Mouse (Mus musculus): ENCODE data around the gene Cd4. TPM values are rescaled to one million over a fixed set of nuclear protein-coding genes. Genes with fewer than 3 reads are reported as not detected.

Cd4 gene
- polyA plus RNA-seq, 1 experiment from 2014 or later = 102 TPM

DNA sequence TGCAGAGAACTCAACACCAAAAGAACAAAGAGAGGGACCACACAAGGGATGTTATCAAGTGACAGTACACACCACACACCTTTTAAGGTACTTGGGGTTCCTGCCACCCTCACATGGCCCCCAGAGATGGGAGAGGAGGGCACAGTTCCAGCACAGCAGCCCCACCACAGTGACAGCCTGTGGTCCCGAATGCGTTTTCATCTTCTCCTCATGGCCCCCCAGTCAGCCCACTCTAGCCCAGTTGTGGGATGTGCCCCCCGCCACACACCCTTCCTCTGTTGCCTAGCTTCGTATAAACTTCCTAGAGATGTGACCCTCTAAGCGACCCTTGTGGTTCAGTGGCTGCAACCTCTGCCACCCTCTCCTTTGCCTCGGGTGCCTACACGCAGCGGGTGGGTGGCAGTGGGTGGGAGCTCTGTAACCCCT lies 2.1 kb downstream of the Cd4 start:
- DNase-seq (ENCODE audit: low spot score) = peak; percentile 71

DNA sequence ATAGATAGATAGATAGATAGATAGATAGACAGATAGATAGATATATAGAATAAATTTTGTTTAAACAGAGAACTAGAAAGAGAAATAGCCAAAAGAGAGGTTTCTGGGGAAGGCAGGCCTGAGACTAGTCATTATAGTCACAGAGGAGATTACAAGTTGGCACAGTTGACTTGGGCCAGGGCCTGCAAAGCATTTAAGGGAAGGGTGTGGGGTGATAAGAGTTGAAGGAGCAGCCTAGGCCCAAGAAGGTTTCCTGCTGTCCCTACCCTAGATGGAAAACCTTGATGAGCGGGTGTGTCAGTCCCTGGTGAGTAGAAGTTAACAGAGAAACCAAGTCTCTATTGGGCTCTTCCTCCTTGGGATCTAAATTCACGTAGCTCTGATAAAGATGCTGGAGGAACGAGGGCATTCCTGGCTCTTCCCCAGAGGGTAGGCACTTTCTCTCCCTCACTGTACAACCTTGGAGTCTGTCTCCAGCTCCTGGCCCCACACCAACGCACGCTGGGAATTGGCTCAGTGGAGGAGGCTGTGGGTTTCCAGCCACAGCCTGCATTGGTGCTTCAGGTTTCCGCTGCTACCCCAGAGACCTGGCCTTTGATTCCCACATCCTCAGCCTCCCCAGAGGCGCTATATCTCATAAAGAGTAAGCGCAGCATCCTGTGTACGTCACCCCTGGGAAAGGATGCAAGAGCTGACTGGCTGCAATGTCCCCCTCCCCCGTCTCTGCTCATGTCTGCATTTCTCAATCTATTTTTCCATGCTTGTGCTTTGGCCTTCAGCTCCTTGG lies 3.1 kb downstream of the Cd4 start:
- DNase-seq (ENCODE audit: low spot score) = peak; percentile 91

DNA sequence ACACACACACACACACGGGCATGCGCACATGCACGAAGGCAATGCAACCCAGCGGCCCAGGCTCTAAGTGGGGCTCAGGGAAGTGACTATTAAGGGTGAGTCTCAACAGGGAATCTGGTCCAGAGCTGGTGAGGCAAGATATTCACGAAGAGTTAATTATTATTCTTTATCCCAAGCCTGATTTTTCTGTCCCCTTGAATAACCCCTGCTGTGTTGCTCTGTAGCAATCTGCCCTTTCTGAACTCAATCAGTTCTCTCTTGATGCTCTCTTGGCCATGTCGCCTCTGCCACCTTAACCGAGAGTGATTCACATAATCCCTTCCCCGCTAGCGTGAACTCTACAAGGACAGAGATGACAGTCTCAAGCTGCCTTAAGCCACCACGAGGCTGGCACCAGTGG lies 4.7 kb downstream of the Cd4 start:
- no peak for DNase-seq (ENCODE audit: low spot score)

DNA sequence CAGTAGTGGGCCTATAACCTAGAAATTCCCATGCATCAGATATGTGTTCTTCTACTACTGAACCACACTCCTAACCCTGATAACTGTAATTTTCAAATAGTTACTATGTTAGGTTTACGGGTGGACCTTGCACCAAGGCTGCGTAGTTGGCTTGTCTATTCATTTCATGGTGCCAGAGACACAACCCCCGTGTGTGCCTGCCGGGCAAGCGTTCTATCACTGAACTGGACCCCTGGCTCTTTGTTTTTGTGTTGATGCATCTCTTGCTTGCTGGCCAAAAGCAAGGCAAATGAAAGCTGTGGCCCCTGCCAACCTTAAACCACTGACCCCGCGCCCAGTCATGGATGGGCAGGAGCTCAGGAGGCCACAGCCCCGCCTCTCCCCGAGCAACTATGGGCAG lies 6.2 kb downstream of the Cd4 start:
- DNase-seq (ENCODE audit: low spot score) = no peak

DNA sequence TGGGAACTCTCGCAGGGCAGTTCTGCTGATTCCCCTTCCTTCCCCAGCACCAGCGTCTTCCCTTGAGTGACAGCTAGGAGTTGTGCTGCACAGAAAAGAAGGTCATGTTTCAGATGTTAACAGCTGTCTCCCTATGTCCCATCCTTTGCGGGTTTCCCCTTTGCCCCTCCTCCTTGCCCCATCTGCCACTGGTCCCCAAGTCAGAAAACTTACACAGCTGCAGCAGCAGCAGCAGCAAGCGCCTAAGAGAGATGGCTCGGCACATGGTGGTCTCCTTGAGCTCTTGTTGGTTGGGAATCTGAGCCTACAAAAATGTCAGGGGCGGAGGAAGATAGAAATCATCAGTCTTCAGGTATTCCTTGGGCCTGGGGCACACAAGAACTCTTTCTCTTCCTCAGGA lies 8.6 kb downstream of the Cd4 start:
- peak; percentile 86 for DNase-seq (ENCODE audit: low spot score)

DNA sequence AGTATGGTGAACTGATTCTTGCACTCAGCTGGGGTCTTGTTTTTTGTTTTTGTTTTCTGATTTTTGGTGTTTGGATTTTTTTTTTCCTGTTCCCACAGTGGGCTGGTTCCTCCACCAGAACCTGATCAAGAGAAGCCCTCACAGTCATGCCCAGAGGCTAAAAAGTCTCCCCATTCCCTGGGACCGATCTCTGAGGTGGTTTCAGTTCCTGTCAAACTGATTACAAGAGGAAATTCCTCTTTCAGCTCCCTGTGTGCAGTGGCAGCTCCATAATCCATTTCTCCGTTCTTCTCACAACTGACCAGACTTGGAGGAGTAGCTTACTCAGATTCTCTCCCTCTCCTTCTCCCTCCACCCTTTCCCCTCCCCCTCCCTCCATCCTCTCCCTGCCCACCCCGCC lies 13.7 kb downstream of the Cd4 start:
- DNase-seq (ENCODE audit: low spot score) = no peak

DNA sequence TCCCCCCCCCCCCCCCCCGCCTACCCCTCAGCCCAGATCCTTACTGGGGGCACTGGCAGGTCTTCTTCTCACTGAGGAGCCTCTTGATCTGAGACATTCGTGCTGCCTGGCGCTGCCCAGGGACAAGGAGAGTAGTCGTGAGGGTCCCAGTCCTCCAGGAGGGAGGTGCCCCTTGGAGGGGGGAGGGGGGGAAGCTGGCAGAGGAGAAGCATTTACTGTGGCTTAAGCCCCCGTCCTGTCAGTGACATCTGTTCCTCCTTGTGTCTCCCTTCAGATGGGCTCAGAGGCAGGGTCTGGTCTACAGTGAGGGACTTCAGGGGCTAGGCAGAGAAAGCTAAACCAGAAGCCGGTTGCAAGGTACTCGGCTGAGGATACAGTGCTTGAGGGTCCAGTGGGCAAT lies 21.5 kb downstream of the Cd4 start:
- DNase-seq (ENCODE audit: low spot score) = no peak

DNA sequence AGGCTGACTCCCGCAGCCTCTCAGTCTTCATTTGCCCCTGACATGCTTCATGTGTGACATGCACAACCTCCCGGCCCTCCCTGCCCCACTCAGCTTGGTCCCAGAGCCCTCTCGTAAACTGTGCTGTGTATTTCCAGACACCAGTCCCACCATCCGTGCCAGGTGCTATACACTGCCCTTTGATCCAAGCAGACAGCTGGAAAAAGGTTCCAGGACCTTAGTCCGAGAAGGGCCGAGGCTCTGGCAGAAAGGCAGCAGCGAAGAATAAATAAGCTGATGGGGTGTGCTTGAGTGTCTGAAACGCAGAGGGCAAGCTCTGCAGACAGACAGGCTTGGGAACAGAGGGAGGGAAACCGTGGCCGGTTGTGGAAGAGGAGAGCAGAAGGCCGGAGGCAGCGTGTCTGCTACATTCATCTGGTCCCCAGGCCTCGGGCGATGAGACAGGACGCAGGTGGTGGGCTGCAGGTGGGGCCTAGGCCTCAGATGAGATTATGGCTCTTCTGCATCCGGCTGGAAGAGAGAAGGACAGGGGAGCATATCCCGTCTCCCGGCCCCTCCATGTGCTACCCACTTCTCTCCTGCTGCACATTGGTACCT lies 22.2 kb downstream of the Cd4 start:
- DNase-seq (ENCODE audit: low spot score) = no peak

DNA sequence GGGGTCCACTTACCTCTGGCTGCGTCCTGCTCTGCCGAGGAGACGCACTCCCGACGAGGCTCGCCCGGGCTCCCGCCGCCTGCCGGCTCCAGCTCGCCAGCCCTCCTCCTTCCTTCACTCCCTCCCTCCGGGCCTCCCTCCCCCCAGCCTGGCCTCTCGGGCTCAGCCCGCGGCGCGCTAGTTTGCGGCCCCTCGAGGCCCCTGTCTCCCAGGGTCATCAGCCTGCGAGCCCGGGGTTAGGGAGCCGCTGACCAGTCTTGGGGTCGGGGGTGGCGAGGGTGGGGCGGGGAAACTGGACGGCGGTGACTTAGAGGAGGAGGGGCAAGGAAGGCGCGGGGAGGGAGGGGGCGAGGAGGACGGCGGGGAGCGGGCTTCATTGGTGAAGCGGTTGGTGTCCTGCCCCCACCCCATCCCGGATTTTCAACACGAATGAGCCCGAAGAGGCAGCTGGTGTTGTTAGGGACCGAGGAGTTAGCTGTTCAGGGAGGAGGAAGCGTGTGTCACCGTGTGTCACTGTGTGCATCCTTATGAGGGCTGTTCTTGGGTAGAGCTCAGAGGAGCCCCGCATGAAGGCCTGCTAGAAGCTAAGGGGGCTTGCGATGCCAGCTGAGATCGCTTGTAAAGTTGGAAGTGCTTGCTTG lies 24.2 kb downstream of the Cd4 start, which contains the start of gene Gpr162:
TSS of gene Gpr162 (minus strand) at position 326 of the 641 bp plus-strand sequence.
- peak; percentile 78 for DNase-seq (ENCODE audit: low spot score)

DNA sequence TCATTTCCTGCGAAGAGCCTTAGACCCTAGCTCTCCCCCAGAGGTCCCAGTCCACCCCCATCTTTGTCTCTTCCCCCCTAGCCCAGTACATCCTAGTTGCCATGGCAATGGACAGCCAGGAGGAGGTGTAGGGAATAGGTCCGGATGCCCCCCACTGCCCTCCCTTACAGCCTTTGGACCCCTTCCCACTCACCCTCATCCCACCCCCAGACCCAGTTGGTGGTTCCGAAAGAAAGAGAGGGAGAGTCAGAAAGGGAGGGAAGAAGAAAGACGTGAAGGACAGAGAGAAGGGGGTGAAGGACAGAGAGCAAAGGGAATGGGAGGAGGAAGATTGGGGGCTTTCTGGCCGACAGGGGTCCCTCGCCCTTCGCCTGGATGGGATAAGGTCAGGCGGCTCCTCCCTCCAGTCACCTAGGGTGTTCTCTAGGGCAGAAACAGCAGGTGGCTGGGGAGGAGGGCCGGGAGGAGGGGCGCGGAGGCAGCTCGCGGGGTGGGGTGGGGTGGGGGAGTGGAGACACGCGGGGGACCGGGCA lies 24.8 kb downstream of the Cd4 start:
- peak; percentile 87 for DNase-seq (ENCODE audit: low spot score)

DNA sequence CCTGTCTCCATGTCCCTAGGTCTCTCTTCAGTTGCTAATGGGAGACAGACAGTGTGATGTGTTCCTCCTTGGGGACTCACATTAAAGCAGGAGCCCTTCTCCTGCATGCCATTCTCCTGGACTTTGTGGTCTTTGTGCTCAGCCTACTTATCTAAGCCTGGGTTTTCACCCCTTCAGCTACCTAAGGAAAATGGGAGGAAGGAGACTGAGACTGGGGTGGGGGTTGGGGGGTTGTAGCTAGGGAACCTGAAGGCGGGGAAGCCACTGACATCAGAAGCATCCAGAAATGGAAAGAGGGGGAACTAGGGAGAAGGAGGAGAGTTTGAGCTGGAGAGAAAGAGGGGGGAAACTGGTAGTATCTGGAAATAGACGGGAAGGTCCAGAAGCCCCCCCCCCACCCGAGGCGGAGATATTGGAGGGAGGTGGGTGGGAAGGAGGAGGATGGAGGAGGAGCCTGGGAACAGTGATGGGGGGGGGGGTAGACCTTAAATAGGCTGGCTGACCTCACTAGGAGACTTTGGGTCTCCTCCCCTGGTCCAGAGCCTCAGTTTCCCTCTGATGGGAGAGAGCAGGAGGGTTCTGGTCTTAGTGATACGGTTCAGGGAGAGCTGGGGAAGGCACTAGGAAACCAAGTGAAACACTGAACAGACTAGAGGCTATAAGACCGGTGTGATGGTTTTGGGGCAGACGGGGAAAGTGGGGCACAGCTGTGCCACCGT lies 25.5 kb downstream of the Cd4 start:
- no peak for DNase-seq (ENCODE audit: low spot score)

DNA sequence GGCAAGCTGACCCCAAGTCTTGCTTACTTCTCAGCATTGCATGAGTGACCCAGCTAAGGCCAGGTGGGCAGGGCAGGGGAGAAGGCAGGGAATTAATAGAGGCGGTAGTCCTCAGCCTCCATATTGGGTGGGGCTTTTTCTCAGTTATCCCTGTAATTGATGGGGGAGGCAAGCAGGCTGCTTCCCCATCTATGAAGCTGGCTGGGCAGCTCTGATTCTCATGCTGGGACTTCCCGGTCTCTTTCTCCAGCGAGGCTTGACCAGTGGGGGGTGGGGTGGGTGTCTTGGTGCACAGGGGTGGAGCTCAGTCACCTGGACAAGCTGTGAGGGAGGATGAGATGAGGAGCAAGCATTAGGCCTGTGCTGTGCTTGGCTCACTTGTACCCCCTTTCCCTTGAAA lies 26.2 kb downstream of the Cd4 start:
- no peak for DNase-seq (ENCODE audit: low spot score)

DNA sequence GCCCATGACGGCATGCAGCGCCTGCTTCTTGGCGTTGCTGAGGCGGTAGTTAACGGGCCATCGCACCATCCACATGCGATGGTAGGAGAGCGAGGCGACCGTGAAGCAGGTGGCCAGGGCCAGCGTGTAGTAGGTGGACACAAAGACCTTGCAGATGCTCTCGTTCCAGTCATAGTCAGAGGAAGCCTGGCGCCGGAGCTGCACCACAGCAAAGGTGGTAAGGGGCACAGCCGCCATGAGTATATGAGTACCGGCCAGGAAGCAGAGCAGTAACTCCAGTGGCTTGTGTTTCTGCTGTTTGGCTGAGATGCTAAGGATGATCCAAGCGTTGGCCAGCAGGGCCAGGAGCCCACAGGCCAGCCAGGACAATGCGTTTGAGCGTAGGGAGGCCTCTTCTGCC lies 26.8 kb downstream of the Cd4 start:
- DNase-seq (ENCODE audit: low spot score) = no peak

DNA sequence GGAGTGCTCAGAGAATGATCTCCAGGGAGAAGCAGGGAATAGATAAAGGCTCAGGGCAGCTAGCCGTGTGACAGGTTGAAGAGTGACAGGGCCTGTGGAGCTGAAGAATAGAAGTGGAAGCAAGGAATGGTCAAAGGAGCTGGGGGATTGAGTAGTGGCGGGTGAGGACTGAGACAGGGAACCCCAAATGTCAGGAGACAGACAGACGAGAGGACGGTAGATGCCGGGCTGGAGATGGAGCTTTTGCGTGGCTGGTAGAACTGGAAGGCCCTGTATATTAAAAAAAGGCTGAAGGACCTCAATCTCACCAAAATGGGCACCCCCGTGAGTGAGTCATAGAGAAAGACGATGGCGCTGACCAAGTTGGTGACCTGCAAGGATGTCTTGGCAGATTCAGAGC lies 27.5 kb downstream of the Cd4 start:
- DNase-seq (ENCODE audit: low spot score) = no peak

DNA sequence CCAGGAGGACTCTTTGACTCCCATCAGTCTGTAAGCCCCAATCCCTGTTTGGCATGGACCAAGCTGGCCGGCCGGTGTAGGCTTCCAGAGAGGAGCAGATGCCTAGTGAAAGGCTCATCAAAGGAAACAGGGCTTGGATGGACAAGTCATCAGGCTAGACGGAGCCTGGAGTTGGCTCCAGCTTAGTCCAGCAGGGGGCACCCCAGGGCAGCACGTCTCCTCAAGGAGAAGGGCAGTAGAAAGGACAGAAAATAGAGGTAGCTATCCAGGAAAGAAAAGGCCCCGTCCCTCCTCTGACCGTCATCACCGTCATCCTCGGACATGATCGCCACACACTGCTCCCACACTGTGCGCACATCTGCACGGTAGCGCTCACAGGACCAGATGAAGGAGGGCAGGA lies 28.3 kb downstream of the Cd4 start:
- peak; percentile 77 for DNase-seq (ENCODE audit: low spot score)

DNA sequence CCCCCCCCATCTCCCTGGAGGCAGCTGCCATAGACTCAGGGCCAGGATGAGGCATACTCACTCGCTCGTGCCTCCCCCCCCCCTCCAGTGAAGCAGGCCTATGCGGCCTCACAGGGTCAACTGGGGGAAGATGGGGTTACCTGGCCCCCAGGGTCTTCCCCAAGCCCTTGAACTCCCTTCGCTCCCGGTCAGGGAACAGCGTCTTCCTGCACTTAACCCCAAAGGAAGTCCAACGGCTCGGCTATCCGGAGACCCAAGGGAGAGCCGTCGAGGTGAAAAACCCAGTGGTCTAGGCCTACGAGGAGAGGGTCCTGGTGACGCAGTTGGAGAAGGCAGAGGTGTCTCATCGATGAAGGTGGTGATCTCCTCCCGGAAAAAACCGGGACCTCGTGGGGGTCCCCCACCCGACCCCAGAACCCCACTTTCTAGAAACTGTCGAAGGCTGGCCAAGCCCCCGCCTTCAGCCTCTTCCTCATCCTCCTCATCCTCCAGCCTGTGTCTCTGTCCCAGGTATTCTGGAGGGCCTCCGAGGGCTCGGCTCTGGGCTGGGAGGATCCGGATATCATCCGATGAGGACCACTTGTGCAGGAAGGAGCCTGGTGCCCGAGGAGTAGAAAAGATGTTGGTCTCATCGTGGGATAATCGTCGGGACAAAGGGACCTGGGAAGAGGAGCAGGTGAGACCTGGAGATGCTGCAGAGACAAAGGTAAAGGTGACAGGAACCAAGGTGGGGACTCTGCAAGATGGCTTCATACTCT lies 29.3 kb downstream of the Cd4 start:
- no peak for DNase-seq (ENCODE audit: low spot score)

DNA sequence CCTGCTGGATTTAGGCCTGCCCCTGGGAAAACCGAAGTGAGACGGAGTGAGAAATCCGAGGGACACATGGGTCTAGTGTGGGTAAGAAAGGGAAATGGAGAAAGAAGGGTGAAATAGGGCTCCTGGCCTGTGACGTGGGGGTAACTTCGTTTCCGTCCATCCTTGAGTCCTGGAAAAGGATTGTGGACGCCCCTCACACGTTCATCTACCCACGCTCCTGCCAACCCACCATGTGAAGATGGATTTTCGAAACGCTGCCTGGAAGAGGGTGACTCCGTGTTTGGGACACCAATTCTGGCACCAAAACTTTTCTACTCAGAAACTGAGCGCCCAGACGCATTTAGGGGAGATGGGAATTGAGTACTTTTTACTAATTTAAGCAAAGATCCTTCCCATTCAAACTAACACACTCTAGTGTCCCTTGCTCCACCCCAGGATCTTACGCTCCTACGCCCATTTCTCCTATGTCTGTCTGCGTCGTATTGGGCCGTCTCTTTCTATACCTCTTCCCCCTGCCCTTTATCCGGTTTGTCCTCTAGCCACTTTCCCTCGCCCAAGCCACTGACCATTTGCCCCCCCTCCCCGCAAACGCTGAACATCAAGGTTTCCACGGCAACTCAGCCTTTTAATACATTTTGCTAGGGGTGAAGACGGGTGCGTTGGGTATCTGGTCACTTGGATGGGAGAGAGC lies 30.0 kb downstream of the Cd4 start:
- DNase-seq (ENCODE audit: low spot score) = no peak

DNA sequence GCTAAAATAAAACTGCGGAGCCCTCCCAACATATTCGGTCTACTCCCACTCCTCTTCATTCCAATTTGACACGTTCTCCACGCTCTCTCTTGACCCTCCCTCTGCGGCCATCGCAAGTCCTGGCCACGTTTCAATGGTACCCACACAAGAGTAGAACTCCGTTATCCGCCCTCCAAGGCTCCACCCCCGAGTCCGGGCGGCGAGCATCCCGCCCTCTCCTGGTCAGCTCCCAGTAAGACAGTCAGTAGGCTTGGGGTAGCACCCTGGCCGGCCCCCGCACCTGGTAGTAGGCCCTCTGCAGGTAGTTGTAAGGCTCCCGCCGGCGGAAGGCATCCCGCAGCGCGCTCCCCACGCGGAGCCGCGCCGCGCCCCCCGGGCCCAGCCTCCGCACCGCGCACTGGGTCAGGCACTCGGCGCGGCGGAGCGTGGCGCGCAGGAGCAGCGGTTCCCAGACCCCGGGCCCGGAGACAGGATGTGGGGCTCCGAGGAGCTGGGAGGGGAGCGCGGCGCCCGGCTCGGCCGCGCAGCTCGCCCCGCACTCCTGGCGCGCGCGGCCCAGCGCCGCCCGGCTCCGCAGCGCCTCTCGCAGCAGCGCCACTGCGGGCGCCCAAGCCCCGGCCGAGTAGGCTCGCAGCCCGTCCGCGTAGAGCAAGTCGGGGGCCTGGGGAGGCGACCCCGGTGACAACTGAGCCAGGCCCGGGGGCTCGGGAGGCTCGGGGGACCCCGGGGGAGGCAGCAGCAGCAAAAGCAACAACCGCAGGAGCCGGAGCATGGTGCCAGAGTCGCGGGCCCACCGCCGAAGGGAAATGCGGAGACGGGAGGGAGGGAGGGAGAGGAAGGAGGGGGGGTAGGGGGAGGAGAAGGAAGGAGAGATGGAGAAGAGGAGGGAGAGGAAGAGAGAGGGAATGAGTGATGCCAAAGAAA lies 30.8 kb downstream of the Cd4 start, which contains the start of gene P3h3:
TSS of gene P3h3 (minus strand) at position 837 of the 924 bp plus-strand sequence.
- DNase-seq (ENCODE audit: low spot score) = peak; percentile 76

DNA sequence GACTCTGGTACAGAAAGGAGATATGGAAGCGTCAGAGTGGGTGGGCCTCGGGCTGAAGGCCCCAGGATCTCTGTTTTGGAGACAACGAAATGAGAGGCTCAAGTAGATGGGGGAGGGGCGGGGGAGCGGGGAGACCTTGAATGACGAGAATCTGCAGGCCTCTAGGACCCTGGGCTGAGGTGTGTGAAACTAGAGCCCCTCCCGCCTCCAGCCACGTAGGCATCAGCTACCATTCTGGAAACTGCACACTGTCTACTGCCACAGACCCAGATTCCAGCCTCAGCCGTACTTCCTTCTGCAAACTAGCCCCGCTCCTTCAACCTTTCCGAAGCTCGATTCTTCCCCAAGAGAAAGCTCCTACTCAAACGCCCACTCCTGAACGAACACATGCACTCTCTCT lies 31.7 kb downstream of the Cd4 start:
- no peak for DNase-seq (ENCODE audit: low spot score)
